Mouse (Mus musculus) forebrain, embryonic 13.5 days (tissue): Measurements from ENCODE around the gene Ostn. TPM values are rescaled to one million over a fixed set of nuclear protein-coding genes. Genes with fewer than 3 reads are reported as not detected.

Experiments
- ATAC-seq: fragments of 200-750 bp; cut with Nextera tagmentation; 2 replicates; pipeline ENCODE4 v1.8.0; 2017
- H3K27ac ChIP-seq: fragments of 300-500 bp; sonication (generic); 2 replicates; pipeline ENCODE4 v1.5.1; 2015; ENCODE audit warnings: inconsistent platforms, mild to moderate bottlenecking, moderate library complexity
- H3K27me3 ChIP-seq: fragments of 300-500 bp; sonication (generic); 2 replicates; pipeline ENCODE4 v1.6.1; 2015; ENCODE audit warnings: mild to moderate bottlenecking, inconsistent platforms
- H3K36me3 ChIP-seq: fragments of 300-500 bp; sonication (generic); 2 replicates; pipeline ENCODE4 v1.6.1; 2015; ENCODE audit warnings: mild to moderate bottlenecking, inconsistent platforms; ENCODE audit not compliant: poor library complexity, severe bottlenecking
- H3K4me1 ChIP-seq: fragments of 300-500 bp; sonication (generic); 2 replicates; pipeline ENCODE4 v1.6.1; 2015; ENCODE audit warnings: inconsistent platforms
- H3K4me2 ChIP-seq: fragments of 300-500 bp; sonication (generic); 2 replicates; pipeline ENCODE4 v1.6.1; 2015; ENCODE audit warnings: inconsistent platforms, mild to moderate bottlenecking, moderate library complexity
- H3K4me3 ChIP-seq: fragments of 300-500 bp; sonication (generic); 2 replicates; pipeline ENCODE4 v1.5.1; 2015; ENCODE audit warnings: mild to moderate bottlenecking, inconsistent platforms
- H3K9ac ChIP-seq: fragments of 300-500 bp; sonication (generic); 2 replicates; pipeline ENCODE4 v1.6.1; 2015; ENCODE audit warnings: mild to moderate bottlenecking, inconsistent platforms
- H3K9me3 ChIP-seq: fragments of 300-500 bp; sonication (generic); replicated peaks from 2 replicates; pipeline ENCODE4 v1.6.1; 2016; ENCODE audit warnings: inconsistent platforms
- WGBS: fragments of 180-500 bp; shearing (Covaris S2); methylation state at CpG from one replicate; pipeline ENCODE4 v1.1.7; 2015; 5-methylcytosine and 5-hydroxymethylcytosine counted together
- polyA plus RNA-seq: library from polyadenylated mRNA; unstranded; fragments of >200 nt; fragmentation: Nextera tagmentation; extraction: Ambion mirVana; gene quantifications from 2 replicates; pipeline ENCODE4 v1.2.1, GENCODE M21; 2015

The Ostn gene
- polyA plus RNA-seq, 1 experiment from 2014 or later, result not detected

DNA sequence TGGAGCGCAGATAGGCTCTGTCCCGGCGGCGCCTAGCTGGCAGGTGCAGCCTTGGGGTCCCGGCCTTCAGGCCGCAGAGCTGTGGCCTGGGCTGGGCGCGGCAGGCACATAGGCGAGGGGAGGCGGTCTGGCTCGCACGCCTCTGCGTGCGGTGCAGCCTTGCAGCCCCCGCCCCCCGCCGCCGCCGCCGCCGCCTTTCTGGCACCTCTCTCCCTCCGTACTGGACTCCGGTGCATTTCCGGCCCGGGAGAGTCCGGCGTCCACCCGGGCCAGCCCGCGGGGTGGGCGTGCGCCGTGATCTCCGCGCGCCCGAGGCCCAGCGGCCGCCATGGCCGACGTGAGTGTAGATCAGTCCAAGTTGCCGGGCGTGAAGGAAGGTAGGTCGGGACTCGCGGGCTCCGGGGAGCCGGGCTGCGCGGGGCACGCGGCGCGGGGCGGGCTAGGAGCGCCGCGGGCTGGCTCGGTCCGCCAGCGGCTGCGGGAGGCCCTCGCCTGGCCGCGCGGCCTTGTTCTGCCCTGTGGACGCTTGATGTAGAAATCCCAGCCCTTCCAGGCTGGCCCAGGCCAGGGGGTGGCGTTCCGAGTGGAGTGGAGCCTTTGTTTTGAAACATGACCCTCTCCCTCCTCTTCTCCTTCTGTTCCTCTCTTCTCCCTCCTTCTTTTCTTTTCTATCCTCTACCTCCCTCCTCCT, 81.6 kb downstream of the Ostn start, which contains the start of gene Ccdc50:
TSS of gene Ccdc50 (plus strand) at position 109 of the 691 bp plus-strand sequence.
- Histone ChIP-seq H3K36me3 (no peaks in the 10 kb centered on the region), H3K9me3 (no peaks in the 10 kb centered on the region), H3K27me3 (no peaks in the 10 kb centered on the region), H3K27ac (peak within 1 kb of the TSS; percentile 96), H3K9ac (peak within 1 kb of the TSS; percentile 98), H3K4me1 (peaks cover 32% of the 10 kb centered on the region), H3K4me3 (peak within 1 kb of the TSS; percentile 87), H3K4me2 (peak within 1 kb of the TSS; percentile 66)
- WGBS, result under 1% methylated on average over 50 of the region's 69 CpGs
- peak; percentile 92 for ATAC-seq

DNA sequence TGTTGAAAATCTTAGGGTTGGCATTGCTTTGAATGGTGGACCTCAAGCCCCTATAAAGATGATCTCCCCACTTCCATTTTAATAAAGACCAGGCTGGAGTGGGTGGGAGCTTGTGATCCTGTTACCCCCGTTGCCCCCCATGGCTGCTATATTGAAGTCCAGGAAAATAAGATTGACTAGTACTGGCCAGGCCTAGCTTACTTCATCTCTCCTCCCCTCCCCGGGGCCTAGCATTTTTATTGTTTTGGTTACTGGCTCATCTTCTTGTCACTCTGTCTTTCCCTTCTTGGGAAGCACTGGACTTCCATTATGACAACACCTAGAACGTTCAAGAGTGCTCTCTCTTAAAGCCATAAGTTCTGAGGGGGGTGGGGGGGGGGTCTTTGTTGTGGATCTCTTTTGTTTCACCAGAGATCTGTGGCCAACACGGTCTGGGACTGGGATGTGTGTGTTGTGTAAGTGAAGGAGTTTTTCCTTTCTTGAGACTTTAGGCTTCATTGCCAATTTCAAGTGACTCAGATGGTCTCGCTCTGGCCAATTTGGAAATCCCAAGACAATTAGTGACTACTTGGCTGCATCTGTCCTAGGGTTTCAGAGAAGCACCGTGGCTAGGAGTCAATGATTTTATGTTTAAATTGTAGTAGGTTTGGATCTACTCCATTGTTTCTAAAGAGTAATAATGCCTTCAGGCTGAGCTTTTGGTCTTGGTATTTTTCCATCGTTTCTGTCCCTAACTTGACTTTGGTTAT, 82.4 kb downstream of the Ostn start:
- ATAC-seq, result peak; percentile 11
- H3K4me2 ChIP-seq, result peak overlapping the region; percentile 66
- peak overlapping the region; percentile 96 for H3K27ac ChIP-seq
- no peaks in the 10 kb centered on the region for H3K27me3 ChIP-seq
- 24% methylated on average over 7 of the region's 7 CpGs for WGBS
- peaks cover 32% of the 10 kb centered on the region for H3K4me1 ChIP-seq
- no peaks in the 10 kb centered on the region for H3K36me3 ChIP-seq
- peak overlapping the region; percentile 98 for H3K9ac ChIP-seq
- peak overlapping the region; percentile 87 for H3K4me3 ChIP-seq
- H3K9me3 ChIP-seq, result no peaks in the 10 kb centered on the region

DNA sequence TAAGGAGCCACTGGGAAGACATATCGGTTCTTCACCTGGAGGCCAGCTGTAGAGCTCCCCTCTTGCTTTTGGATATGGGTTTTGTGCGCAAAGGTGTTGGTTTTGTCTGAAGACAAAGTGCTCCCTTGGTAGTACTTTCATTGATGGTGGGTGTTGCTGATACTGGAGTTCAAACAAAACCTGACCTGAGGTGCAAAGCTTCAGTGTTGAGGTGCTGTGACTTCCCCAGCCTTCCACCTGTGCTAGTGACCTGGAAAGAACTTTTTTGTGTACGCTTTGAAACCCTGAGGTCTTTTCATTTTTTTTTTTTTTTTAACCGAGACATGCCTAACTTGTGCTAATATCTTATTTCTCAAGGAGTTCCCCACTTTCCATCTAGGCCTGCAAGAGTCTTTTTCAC, 83.0 kb downstream of the Ostn start:
- ATAC-seq, result no peak
- Histone ChIP-seq H3K27ac (no peak overlapping the region), H3K9me3 (no peaks in the 10 kb centered on the region), H3K27me3 (no peaks in the 10 kb centered on the region), H3K4me1 (peaks cover 32% of the 10 kb centered on the region), H3K4me3 (peak overlapping the region; percentile 87), H3K36me3 (no peaks in the 10 kb centered on the region), H3K4me2 (peak overlapping the region; percentile 66), H3K9ac (0 out of 2 replicates have a peak overlapping the region, but pooled peaks have one; percentile 98)
- 89% methylated on average over 4 of the region's 4 CpGs for WGBS

DNA sequence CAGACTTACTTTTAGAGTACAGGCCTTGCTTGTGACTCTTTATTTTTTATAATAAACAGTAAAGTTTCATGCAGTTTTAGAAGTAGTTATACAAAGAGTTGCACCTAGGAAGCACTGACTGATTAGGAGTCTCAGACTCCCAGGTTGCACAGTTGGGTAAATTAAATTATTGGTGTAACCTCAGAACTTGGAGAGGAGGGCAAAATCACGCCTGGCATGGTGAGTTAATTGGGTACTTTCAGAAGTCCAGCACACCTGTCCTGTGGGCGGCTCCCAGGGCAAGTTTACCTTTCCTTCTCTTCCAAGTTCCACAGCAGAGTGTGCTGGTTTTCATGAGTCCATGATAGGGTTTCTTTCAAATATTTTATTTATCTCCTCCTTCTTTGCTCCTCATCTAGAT, 84.6 kb downstream of the Ostn start:
- H3K36me3 ChIP-seq, result 0 out of 2 replicates have a peak, but pooled peaks cover 3% of the 10 kb centered on the region
- peaks cover 32% of the 10 kb centered on the region for H3K4me1 ChIP-seq
- no peak for ATAC-seq
- H3K4me3 ChIP-seq, result no peak overlapping the region
- no peaks in the 10 kb centered on the region for H3K27me3 ChIP-seq
- 77% methylated on average over 2 of the region's 2 CpGs for WGBS
- no peak overlapping the region; the same call in 1 of the 2 replicates for H3K4me2 ChIP-seq
- no peak overlapping the region for H3K27ac ChIP-seq
- H3K9me3 ChIP-seq, result peaks cover 6% of the 10 kb centered on the region; the same call in 1 of the 2 replicates
- no peak overlapping the region for H3K9ac ChIP-seq

DNA sequence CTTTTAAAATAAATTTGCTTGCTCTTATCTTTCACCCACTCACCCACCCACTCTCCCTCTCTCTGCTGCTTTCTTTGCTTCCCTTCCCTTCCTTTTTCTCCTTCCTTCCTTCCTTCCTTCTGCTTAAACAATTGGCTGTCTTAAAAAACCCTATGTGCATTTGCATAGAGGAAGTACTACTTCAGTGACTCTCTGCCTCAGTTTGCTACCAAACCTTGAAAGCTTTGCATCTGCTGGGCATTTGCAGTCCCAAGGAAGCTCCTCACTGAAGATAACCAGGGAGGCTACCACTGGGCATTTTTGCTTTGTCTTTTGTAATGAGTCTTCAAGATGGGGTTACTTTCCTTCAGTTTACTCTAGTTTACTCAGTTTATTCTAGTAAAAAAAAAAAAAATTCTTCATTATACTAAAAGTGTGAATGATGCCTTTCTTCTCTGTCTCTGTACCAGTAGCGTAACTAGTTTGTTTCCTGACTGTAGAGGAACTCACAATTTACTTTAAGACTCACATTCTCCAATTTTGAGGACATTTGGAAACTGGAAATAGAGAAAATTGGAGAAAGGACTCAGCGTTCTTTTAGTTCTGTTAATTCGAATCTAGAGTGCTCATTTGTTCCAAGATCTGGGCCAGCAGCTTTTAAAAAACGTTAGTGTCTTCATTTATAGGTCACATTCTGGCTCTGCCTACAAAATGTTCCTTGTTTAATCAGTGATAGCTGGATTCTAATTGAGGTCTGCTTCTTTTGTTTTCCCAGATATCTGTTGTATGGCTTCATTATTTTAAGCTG, 88.2 kb downstream of the Ostn start:
- no peak overlapping the region for H3K4me2 ChIP-seq
- no peaks in the 10 kb centered on the region for H3K27me3 ChIP-seq
- H3K4me1 ChIP-seq, result peaks cover 17% of the 10 kb centered on the region
- 0 out of 2 replicates have a peak, but pooled peaks cover 3% of the 10 kb centered on the region for H3K36me3 ChIP-seq
- WGBS, result 95% methylated on average over 4 of the region's 4 CpGs
- H3K27ac ChIP-seq, result no peak overlapping the region
- no peak for ATAC-seq
- H3K9ac ChIP-seq, result no peak overlapping the region
- no peak overlapping the region for H3K4me3 ChIP-seq
- peaks cover 6% of the 10 kb centered on the region; the same call in 1 of the 2 replicates for H3K9me3 ChIP-seq

DNA sequence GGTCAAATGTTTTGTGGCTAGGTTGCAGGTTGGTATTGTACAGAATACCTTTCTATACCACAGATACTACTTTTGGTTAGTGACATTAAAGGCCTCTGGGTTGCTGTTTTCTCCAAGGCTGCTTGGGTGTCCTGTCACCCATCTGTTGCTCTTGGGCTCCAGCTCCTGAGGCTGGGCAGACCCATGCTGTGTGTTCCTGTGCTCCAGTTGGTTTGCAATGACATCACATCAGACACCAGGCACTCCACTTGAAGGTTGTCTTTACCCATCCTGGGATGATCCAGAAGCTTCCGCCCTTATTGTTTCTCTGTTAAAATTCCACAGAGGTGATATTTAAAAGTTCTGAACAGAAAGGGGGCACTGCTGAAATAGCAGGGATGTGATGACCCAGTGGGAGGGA, 89.7 kb downstream of the Ostn start:
- peaks cover 6% of the 10 kb centered on the region; the same call in 1 of the 2 replicates for H3K9me3 ChIP-seq
- no peak overlapping the region for H3K9ac ChIP-seq
- H3K4me1 ChIP-seq, result peaks cover 5% of the 10 kb centered on the region; the same call in 1 of the 2 replicates
- 96% methylated on average over 1 of the region's 1 CpGs for WGBS
- no peak overlapping the region for H3K4me2 ChIP-seq
- 0 out of 2 replicates have a peak, but pooled peaks cover 3% of the 10 kb centered on the region for H3K36me3 ChIP-seq
- H3K27me3 ChIP-seq, result no peaks in the 10 kb centered on the region
- no peak overlapping the region for H3K27ac ChIP-seq
- H3K4me3 ChIP-seq, result no peak overlapping the region
- ATAC-seq, result no peak

DNA sequence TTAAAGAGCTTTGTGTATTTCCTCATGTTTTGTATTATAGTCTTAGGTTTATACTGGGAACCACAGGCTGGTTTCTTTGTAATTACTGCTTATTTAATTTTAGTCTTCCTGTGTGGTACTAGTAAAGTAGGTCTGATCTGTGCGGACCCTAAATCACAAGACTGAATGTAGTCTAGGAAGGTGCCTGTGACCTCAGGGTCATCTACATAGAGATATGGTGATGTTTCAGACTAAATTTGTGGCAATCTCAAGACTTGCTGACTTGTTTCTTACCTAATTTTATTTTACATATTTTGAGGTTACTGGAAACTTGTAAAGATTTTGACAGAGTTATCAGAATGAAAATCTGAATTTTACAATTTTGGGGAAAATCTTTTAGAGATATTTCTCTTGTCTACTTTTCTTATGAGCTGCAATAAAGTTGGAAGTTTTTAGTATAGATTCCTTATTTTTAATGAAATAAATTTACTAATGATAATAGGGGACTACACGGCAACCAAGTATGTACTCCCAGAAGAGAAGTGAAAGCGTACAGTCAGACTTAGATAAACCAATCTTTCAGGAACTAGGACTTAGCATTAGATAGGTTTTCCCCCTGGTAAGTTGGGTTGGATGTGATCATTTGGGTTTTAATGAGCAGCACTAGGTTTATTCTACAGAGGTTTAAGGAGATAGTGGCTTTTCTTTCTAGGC, 91.9 kb downstream of the Ostn start:
- H3K4me1 ChIP-seq, result no peaks in the 10 kb centered on the region
- 97% methylated on average over 3 of the region's 3 CpGs for whole genome bisulfite sequencing
- H3K27ac ChIP-seq, result no peak overlapping the region
- H3K9ac ChIP-seq, result no peak overlapping the region
- no peaks in the 10 kb centered on the region for H3K27me3 ChIP-seq
- peaks cover 6% of the 10 kb centered on the region; the same call in 1 of the 2 replicates for H3K9me3 ChIP-seq
- 0 out of 2 replicates have a peak, but pooled peaks cover 3% of the 10 kb centered on the region for H3K36me3 ChIP-seq
- H3K4me2 ChIP-seq, result no peak overlapping the region
- ATAC-seq, result no peak
- H3K4me3 ChIP-seq, result no peak overlapping the region

DNA sequence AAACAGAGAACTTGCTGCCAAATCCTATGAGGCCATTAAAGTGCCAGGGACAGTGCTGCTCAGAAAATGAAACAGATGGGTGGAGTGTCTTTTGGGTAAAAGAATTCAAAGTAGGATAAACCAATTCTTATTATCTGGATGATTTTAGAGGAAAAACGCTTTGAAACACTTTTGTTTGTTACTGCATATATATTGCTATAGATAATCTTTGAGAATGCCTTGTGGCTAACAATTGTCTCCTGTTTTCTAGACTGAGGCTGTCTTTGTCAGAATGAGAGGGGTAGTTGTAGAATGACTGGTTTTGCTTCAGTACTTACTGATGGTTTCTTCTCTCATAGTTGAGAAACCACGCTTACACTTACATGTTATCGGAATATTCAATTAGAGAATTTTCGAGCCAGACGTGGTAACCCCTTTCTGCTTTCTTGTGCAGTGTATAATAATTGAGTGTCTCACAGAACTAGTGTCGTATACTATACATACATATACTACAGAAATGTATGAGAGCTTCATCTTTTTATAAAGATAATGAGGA, 92.5 kb downstream of the Ostn start:
- H3K27ac ChIP-seq, result no peak overlapping the region
- H3K27me3 ChIP-seq, result no peaks in the 10 kb centered on the region
- no peak overlapping the region for H3K4me2 ChIP-seq
- no peak overlapping the region for H3K9ac ChIP-seq
- ATAC-seq, result no peak
- H3K36me3 ChIP-seq, result 0 out of 2 replicates have a peak, but pooled peaks cover 3% of the 10 kb centered on the region
- no peak overlapping the region for H3K4me3 ChIP-seq
- peaks cover 6% of the 10 kb centered on the region; the same call in 1 of the 2 replicates for H3K9me3 ChIP-seq
- no peaks in the 10 kb centered on the region for H3K4me1 ChIP-seq
- WGBS, result 94% methylated on average over 6 of the region's 6 CpGs

Other genes with a start within 250 kb of the Ostn start
- gene Uts2b, start 62.8 kb downstream of the Ostn start, polyA plus RNA-seq, result not detected in 2 replicates
- 52.7 and 53.1 TPM in 2 replicates for gene Ccdc50, start 81.4 kb downstream of the Ostn start, polyA plus RNA-seq